Mouse (Mus musculus): ENCODE results near the gene Morf4l1. TPM values are rescaled to one million over a fixed set of nuclear protein-coding genes. Genes with fewer than 3 reads are reported as not detected.

Gene Morf4l1
- polyA plus RNA-seq, 1 experiment from 2014 or later: 535 TPM

DNA sequence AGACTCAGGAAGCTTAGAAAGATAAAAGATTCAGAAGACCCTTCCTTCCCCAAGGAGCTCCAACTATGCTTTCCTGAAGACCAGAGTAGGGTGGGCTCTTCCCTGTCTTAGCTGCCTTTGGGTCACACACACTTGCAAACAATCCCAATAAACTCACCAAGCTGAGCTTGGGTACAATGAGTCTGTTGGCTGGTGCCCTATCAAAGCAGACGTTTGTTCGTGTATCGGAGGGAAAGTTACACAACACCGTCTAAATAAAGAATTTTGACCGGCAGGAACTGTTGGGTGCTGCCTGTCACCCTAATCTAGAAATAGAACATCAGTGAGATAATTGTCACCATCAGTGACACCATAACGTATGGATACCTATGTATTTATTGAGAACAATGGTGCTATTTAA, 12.6 kb upstream of the Morf4l1 start:
- no peak overlapping the region for H3K27ac ChIP-seq
- no peaks in the 10 kb centered on the region for H3K27me3 ChIP-seq (replicated peaks)
- no peak overlapping the region for H3K4me3 ChIP-seq
- no peaks in the 10 kb centered on the region for H3K36me3 ChIP-seq
- no peaks in the 10 kb centered on the region for H3K9me3 ChIP-seq
- no peaks in the 10 kb centered on the region for H3K4me1 ChIP-seq
- no peak overlapping the region for H3K9ac ChIP-seq
- ATAC-seq (ENCODE audit: low FRiP score, low read depth): no peak
- WGBS: 67% methylated on average over 6 of the region's 6 CpGs
- H3K4me2 ChIP-seq (replicated peaks): no peak overlapping the region

- Histone ChIP-seq H3K27ac (no peak overlapping the region), H3K27me3 (replicated peaks) (no peaks in the 10 kb centered on the region), H3K4me1 (no peaks in the 10 kb centered on the region), H3K9me3 (no peaks in the 10 kb centered on the region), H3K9ac (no peak overlapping the region), H3K4me2 (replicated peaks) (peak overlapping the region; percentile 49), H3K36me3 (no peaks in the 10 kb centered on the region), H3K4me3 (0 out of 2 replicates have a peak overlapping the region, but pooled peaks have one; percentile 15)
- peak; percentile 35; the same call in 1 of the 2 replicates for ATAC-seq (ENCODE audit: low FRiP score, low read depth)
- under 1% methylated on average over 30 of the region's 30 CpGs for WGBS
Observed at GRCm38 (mm10) chr9:90126260-90127010, 11.9 kb upstream of the Morf4l1 start.

DNA sequence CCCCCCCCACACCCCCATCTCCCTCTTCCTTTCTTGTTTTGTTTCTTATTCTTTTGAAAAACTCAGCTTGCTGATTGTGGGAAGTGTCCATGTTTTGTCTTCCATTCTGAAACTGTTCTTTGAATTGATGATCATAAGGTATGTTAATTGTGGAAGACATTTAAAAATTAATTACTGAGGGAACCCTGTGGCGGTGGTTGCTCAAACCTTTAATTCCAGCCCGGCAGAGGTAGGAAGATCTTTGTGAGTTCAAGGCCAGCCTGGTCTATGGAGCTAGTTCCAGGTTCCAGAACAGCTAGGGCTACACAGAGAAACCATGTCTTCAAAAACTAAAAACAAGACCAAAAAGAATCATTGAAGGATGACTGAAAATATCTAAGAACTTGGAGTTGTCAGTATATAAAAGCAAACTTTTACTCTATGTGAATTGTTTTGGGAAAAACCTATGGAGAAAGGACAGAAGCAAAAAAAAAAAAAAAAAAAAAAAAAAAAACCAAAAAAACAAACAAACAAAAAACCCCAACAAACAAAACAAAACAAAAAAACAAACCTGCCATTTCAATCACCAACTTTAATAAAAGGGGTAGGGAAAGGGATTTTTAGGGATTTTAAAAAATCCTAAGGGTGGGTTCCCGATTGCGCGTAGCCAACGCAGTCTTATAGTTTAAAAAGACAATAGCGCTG, 11.0 kb upstream of the Morf4l1 start:
- H3K9me3 ChIP-seq: no peaks in the 10 kb centered on the region
- ATAC-seq (ENCODE audit: low FRiP score, low read depth): no peak
- H3K4me3 ChIP-seq: no peak overlapping the region
- H3K27me3 ChIP-seq (replicated peaks): no peaks in the 10 kb centered on the region
- H3K27ac ChIP-seq: no peak overlapping the region
- no peaks in the 10 kb centered on the region for H3K4me1 ChIP-seq
- no peak overlapping the region for H3K9ac ChIP-seq
- H3K36me3 ChIP-seq: no peaks in the 10 kb centered on the region
- H3K4me2 ChIP-seq (replicated peaks): peak overlapping the region; percentile 49
- 23% methylated on average over 7 of the region's 7 CpGs for WGBS

DNA sequence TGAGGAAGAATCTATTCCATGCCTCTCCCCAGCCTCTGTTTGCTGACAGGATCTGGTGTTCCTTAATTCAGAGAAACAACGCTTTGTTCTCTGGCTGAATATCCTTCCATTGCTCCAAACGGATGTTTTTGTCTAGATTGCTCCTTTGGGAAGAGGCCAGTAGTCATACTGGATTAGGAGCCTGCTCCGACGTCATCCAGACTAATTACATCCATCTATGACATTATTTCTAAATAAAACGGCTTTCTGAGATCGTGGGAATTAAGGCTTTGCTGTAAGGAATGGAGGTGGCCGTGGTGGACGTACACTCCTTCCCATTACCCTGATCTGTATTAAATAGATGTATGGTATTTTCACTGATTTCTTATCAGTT, 10.3 kb upstream of the Morf4l1 start:
- Histone ChIP-seq H3K36me3 (no peaks in the 10 kb centered on the region), H3K27ac (no peak overlapping the region), H3K9me3 (no peaks in the 10 kb centered on the region), H3K27me3 (replicated peaks) (no peaks in the 10 kb centered on the region), H3K4me2 (replicated peaks) (no peak overlapping the region; the same call in 1 of the 2 replicates), H3K9ac (no peak overlapping the region), H3K4me1 (no peaks in the 10 kb centered on the region), H3K4me3 (no peak overlapping the region)
- 42% methylated on average over 8 of the region's 8 CpGs for WGBS
- peak; percentile 42; the same call in 1 of the 2 replicates for ATAC-seq (ENCODE audit: low FRiP score, low read depth)

DNA sequence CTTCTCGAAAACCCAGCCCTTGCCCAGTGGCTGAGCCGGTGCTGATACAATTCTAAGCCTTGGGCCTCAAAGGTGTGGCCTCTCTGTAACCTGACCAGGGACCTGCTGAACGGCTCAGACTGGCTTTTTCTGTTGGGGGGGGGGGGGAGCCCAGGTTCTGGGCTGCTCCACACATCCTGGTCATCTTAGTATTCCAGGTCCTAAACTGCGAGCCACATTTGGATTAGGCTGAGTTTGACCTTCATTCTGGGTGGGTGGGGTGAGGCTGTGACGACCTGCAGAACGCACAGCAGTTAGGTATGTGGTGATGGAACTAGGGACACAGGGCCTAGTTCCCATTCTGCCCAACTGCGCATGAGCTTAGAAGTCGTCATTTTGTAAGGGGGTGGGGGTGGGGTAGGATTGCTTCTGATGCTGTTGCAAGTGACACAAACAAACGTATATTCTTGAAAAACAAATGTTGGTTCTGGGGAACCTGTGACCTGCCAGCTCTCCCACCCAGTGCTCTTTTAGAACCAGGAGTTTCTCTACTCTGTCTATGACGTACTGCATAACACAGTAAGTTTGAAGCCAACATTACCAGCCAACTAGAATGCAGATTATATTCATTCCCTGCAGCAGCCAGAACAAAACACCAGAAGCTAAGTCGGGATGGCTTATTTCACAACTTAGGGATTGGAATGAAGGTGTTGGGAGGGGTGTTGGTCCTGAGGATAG, 9.7 kb upstream of the Morf4l1 start:
- no peak overlapping the region for H3K9ac ChIP-seq
- H3K4me1 ChIP-seq: no peaks in the 10 kb centered on the region
- peak; percentile 29; the same call in 1 of the 2 replicates for ATAC-seq (ENCODE audit: low FRiP score, low read depth)
- no peak overlapping the region for H3K27ac ChIP-seq
- WGBS: 36% methylated on average over 11 of the region's 11 CpGs
- H3K9me3 ChIP-seq: no peaks in the 10 kb centered on the region
- no peaks in the 10 kb centered on the region for H3K36me3 ChIP-seq
- H3K4me2 ChIP-seq (replicated peaks): no peak overlapping the region; the same call in 1 of the 2 replicates
- no peak overlapping the region for H3K4me3 ChIP-seq
- no peaks in the 10 kb centered on the region for H3K27me3 ChIP-seq (replicated peaks)

- no peak for ATAC-seq (ENCODE audit: low FRiP score, low read depth)
- 63% methylated on average over 4 of the region's 4 CpGs for WGBS
Observed at GRCm38 (mm10) chr9:90122246-90122740, 7.7 kb upstream of the Morf4l1 start.

DNA sequence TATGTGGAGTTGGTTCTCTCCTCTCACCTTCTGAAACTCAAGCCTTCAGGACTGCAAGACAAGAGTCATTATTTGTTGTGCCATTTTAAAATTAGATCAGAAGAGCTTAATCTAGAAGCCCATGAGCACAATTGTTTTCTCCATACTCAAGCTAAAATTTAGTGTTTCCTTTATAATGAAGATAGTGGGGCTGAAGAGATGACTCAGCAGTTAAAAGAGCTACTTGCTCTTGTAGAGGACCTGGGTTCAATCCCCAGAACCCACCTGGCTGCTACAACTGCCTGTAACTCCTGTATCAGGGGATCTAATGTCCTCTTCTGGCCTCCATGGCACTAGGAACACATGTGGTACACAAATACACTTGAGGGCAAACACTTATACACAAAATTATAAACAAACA, 2.7 kb upstream of the Morf4l1 start:
- no peak for ATAC-seq (ENCODE audit: low FRiP score, low read depth)

More at GRCm38 (mm10) chr9:90122246-90122740, 7.7 kb upstream of the Morf4l1 start:
- no peak overlapping the region for H3K27ac ChIP-seq
- H3K9me3 ChIP-seq: no peaks in the 10 kb centered on the region
- no peaks in the 10 kb centered on the region for H3K27me3 ChIP-seq (replicated peaks)
- no peaks in the 10 kb centered on the region for H3K36me3 ChIP-seq
- H3K4me3 ChIP-seq: no peak overlapping the region
- no peak overlapping the region for H3K4me2 ChIP-seq (replicated peaks)
- no peak overlapping the region for H3K9ac ChIP-seq
- H3K4me1 ChIP-seq: no peaks in the 10 kb centered on the region

DNA sequence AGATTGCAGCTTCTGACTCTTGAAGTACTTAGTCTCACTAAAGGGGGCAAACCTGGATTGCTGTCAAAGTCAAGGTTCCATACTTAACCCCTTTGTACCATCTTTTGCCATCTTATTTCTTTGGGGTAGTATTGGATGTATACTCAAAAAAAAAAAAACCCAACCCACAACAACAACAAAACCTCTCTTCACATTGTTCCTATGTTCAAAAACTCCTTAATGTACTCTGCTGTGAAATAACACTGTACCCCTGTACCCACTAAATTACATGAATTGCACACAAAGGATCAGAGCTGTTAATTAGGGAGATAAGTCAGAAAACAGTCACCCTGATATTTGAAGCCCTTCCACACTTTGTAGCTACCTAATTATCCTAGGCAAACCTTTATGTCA, 730 bp upstream of the Morf4l1 start:
- no peaks in the 10 kb centered on the region for H3K9me3 ChIP-seq

More for the DNA sequence above, 2.7 kb upstream of the Morf4l1 start:
- Histone ChIP-seq H3K9ac (no peak overlapping the region), H3K4me2 (replicated peaks) (no peak overlapping the region), H3K4me1 (peaks cover 11% of the 10 kb centered on the region), H3K27me3 (replicated peaks) (no peaks in the 10 kb centered on the region), H3K4me3 (no peak overlapping the region), H3K36me3 (no peaks in the 10 kb centered on the region), H3K9me3 (no peaks in the 10 kb centered on the region), H3K27ac (no peak overlapping the region)

DNA sequence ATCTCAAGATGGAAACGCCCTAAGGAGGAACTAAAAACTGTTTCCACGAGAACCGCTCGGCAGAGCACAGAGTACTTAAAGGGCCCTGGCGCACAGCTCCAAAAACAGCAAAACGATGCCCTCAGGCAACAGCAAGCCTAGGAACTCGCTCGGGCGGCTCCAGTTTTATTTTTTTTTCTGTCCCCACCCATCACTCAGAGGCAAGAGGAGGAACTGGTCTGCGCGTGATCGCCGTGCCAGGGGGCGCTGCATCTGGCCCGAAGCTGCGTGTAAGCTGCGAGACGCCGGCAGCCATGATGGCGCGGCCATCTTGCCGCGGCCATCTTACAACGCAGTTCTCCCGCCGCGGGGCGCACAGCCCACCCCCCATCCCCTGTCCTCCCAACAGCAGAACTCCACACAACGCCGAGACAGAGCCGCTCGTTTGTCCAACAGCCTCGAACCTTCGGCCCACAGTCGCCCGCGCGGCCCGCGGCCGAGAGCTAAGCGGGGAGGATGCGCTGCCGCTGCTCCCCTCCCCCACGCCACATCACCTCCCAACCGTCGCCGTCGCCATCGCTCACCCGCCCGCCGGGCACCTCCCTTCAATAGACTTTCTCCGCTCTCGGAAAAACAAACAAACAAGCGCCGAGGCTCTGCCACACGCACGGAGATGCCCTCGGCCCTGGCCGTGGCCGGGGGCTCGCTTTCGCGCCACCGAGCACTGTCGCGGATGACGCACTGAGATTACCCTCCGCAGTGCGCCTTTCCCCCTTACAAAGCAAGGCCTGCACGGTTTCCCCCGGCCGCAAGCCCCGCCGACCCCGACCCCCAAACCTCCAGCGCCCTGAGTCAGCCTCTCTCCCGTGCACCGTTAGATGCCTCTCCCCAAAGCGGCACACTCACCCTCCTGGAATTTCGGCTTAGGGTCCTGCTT, 665 bp downstream of the Morf4l1 start:
- Histone ChIP-seq H3K4me3 (peak overlapping the region; percentile 77), H3K27ac (peak overlapping the region; percentile 94), H3K9ac (peak overlapping the region; percentile 90), H3K36me3 (peaks cover 5% of the 10 kb centered on the region; the same call in 1 of the 2 replicates), H3K4me1 (peaks cover 23% of the 10 kb centered on the region), H3K9me3 (no peaks in the 10 kb centered on the region), H3K27me3 (replicated peaks) (no peaks in the 10 kb centered on the region), H3K4me2 (replicated peaks) (peak overlapping the region; percentile 67)
- under 1% methylated on average over 81 of the region's 82 CpGs for WGBS
- peak; percentile 70 for ATAC-seq (ENCODE audit: low FRiP score, low read depth)

More for the DNA sequence above, 730 bp upstream of the Morf4l1 start:
- H3K4me2 ChIP-seq (replicated peaks): peak overlapping the region; percentile 65
- no peak overlapping the region for H3K4me3 ChIP-seq
- ATAC-seq (ENCODE audit: low FRiP score, low read depth): no peak
- H3K27me3 ChIP-seq (replicated peaks): no peaks in the 10 kb centered on the region
- H3K4me1 ChIP-seq: peaks cover 23% of the 10 kb centered on the region
- H3K36me3 ChIP-seq: no peaks in the 10 kb centered on the region
- peak overlapping the region; percentile 57; the same call in 1 of the 2 replicates for H3K9ac ChIP-seq
- H3K27ac ChIP-seq: no peak overlapping the region

DNA sequence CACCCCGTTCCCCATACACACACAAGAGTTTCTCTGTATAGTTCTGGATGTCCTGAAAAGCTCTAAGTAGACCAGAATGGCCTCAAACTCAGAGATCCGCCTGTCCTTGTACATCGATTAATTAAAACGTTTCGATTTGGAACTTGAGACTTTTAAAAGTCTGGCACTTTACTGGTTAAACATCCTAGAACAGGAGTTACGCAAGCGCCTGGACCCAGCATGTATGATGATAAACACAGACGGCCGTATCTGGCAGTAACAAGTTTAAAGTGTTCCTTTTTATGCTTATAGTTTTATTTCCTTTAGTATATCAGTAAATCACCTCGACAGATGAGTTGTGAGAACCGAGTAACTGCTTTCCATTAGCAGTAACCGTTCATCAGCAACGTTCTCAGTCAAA, 1.4 kb downstream of the Morf4l1 start:
- Histone ChIP-seq H3K4me1 (peaks cover 26% of the 10 kb centered on the region), H3K27ac (no peak overlapping the region), H3K9me3 (no peaks in the 10 kb centered on the region), H3K9ac (peak overlapping the region; percentile 90), H3K4me3 (peak overlapping the region; percentile 77), H3K4me2 (replicated peaks) (peak overlapping the region; percentile 67), H3K27me3 (replicated peaks) (no peaks in the 10 kb centered on the region), H3K36me3 (peaks cover 11% of the 10 kb centered on the region; the same call in 1 of the 2 replicates)
- 3% methylated on average over 13 of the region's 13 CpGs for WGBS
- ATAC-seq (ENCODE audit: low FRiP score, low read depth): no peak

DNA sequence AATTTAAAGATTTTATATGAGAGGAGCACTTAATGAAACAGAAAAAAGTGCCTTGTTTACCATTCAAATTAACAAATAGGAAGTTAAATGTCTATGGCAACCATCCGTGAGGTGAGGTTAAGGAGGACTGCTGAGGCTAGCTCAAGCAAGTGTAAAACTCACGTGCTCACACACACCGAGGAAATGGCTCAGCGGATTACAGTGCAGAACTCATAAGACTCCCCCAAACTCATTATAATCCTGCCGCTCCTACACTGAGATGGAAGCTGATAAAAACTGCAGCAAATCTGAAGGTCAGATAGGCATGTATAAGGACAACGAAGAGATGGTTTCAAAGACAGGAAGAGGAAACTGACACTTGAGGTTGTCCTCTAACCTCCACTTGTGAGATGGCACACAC, 5.2 kb downstream of the Morf4l1 start:
- H3K9me3 ChIP-seq: no peaks in the 10 kb centered on the region
- peaks cover 24% of the 10 kb centered on the region for H3K36me3 ChIP-seq
- H3K27ac ChIP-seq: no peak overlapping the region
- ATAC-seq (ENCODE audit: low FRiP score, low read depth): no peak
- no peaks in the 10 kb centered on the region for H3K27me3 ChIP-seq (replicated peaks)
- H3K4me3 ChIP-seq: no peak overlapping the region
- no peak overlapping the region for H3K4me2 ChIP-seq (replicated peaks)
- H3K4me1 ChIP-seq: peaks cover 24% of the 10 kb centered on the region
- WGBS: 90% methylated on average over 6 of the region's 6 CpGs
- H3K9ac ChIP-seq: no peak overlapping the region

All from neural tube, embryonic 12.5 days (tissue).